Mouse (Mus musculus): ENCODE measurements around the gene Prkcb.

Prkcb gene

GRCm38 (mm10) chr7:122367303-122368007 is 78.9 kb downstream of the Prkcb start:
- DNase-seq (ENCODE audit: low spot score in 2 of 2): no peak

DNA sequence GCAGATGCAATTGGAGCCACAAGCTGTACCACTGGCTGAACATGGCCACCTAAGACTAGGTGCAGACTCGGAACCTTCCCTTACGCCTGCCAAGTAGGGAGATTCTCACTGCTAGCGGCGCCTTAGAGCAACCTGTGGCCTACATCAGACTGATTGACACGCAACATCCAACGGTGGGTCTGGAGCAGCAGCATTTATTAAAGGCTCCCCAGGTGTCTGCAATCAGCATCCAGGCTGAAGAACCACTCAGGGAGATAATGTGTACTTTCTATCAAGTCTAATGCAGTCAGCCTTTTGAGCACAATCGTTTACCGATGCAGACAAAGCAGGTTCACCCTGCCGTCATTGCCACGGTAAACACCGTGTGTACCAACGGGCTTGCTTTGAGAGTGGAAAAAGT is 81.9 kb downstream of the Prkcb start:
- DNase-seq (ENCODE audit: low spot score in 2 of 2): no peak

- DNase-seq (ENCODE audit: low spot score in 2 of 2): no peak
Measured at GRCm38 (mm10) chr7:122371947-122372346, 83.4 kb downstream of the Prkcb start.

GRCm38 (mm10) chr7:122372349-122372748 is 83.8 kb downstream of the Prkcb start:
- DNase-seq (ENCODE audit: low spot score in 2 of 2): no peak

DNA sequence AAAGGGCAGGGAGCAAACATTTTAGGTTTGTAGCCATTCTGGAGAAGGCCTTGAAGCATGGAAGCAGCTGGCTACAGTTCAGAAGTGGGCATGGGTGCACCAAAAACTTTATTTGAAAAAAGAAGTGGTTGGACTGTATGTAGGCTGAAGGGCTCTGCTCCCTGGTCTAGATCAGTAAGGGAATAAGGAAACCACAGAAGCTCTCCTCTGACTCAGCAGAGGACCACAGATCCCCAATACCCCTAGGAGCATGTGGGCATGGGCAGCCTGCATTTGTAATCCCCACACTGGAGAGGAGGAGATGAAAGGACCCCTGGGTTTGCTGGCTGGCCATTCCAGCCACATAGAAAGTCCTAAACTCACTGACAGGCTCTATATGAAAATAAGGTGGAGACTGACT is 88.3 kb downstream of the Prkcb start:
- no peak for DNase-seq (ENCODE audit: low spot score in 2 of 2)

- DNase-seq (ENCODE audit: low spot score in 2 of 2): no peak
Measured at GRCm38 (mm10) chr7:122377967-122378366, 89.4 kb downstream of the Prkcb start.

- DNase-seq (ENCODE audit: low spot score in 2 of 2): no peak
Measured at GRCm38 (mm10) chr7:122378473-122378872, 89.9 kb downstream of the Prkcb start.

DNA sequence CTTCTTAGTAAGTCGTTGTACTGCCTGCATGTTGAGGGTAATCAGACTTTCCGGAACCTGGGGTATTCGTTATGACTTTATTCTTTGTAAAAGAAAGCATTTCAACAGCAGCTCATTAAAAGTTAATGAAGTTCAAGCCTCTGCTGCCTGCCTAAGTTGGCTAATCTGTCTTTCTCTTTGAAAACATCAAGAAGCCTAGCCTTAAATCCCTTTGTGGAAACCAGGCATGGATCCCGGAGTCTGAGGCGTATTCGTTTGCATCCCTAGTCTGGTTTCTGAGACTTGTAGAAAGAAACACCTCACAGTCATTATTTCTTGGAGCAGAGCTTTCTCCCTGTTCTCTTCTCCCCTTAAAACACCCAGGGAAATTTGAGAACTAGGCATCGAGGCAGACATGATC is 90.7 kb downstream of the Prkcb start:
- DNase-seq (ENCODE audit: low spot score in 2 of 2): no peak

GRCm38 (mm10) chr7:122380336-122381130 is 92.0 kb downstream of the Prkcb start:
- no peak for DNase-seq (ENCODE audit: low spot score in 2 of 2)

DNA sequence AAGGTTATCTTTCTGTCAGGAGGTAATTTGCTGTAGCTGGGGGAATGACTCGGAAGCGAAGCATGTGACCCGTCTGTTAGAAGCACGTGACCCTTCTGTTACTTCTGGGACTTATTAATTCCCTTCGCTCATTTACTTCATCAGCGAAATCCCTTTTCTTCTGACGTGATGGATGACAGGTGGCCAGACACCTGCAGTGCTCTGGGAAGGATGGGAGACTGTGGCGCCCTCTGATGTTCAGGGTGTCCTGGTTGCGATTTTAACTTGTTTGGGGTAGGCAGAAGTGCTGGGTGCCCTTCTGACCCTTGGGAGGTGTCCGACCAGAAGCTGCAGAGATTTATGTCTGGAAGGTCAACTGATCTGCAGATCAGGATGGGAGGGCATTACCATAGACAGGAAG is 93.0 kb downstream of the Prkcb start:
- DNase-seq (ENCODE audit: low spot score in 2 of 2): no peak

DNA sequence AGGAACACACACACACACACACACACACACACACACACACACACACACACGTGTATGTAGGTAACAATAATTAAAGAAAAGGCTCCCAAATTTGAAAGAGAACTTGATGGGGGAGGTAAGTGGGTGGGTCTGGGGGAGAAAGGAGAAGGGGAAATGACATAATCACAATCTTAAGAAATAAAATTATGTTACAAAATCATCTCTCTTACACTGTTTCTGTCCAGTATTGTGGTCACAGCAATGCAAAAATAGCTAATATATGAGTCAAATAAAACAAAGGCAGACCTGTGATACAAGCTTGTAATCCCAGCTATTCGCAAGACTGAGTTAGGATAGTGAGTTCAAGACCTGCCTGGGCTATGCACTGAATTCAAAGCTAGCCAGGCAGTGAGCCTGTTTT is 94.7 kb downstream of the Prkcb start:
- no peak for DNase-seq (ENCODE audit: low spot score in 2 of 2)

- no peak for DNase-seq (ENCODE audit: low spot score in 2 of 2)
Measured at GRCm38 (mm10) chr7:122384891-122385290, 96.3 kb downstream of the Prkcb start.

GRCm38 (mm10) chr7:122386567-122386966 is 98.0 kb downstream of the Prkcb start:
- DNase-seq (ENCODE audit: low spot score in 2 of 2): no peak

- no peak for DNase-seq (ENCODE audit: low spot score in 2 of 2)
Measured at GRCm38 (mm10) chr7:122387896-122388295, 99.3 kb downstream of the Prkcb start.

DNA sequence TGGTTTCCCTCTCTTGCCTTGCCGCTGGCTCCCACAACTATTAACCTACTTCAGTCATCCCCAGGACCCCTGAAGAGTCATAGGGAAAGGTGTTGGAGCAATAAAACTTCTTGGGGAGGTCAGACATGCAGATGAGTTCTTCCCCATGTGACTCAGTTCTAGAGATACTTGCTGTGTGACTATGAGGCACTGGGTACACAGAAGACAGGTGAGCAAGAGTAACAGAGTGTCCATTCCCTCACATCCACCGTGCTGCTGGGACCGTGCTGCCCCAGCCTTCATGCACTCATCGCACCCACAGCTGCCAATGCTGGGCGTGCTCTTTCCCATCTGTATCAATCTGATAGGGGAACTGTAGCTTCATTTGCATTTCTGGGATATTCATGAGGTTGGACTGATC is 100.3 kb downstream of the Prkcb start:
- no peak for DNase-seq (ENCODE audit: low spot score in 2 of 2)

DNA sequence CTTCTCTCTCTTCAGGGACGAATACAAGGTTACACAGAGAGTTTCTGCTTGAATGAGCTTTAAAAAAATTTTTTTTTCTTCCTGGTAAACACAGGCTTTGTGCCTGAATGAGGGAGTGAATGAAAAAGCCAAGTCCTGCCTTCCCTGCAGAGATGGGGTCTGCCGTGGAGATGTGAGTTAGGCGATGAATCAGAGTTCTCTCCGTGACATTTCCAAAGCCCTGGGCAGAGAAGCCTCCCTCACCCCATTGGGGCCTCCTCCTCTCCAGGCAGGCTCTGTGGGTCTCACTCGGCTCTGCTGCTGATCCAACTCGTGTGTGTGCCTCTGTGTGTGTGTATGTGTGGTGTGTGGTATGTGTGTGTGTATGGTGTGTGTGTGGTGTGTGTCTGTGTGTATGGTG is 101.1 kb downstream of the Prkcb start:
- DNase-seq (ENCODE audit: low spot score in 2 of 2): no peak

DNA sequence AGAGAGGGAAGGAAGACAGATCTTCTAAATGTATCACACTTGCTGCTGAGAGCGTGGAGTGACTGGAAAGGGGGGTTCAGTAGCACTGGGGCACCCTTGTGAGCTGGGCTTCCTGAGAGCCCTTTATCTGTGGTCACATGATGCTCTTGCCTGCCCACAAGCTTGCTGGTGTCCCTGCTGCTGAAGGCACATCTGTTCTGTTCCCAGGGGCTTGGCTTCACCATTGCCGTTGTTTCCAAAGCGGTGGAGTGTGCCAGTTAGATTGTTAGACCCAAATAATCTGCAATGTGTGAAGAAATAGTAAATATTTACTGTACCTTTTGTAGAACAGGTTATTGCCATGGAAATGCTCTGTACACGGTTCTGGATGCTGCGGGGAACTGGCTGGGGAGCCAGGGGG is 101.6 kb downstream of the Prkcb start:
- DNase-seq (ENCODE audit: low spot score in 2 of 2): no peak

GRCm38 (mm10) chr7:122390683-122391082 is 102.1 kb downstream of the Prkcb start:
- no peak for DNase-seq (ENCODE audit: low spot score in 2 of 2)

GRCm38 (mm10) chr7:122391382-122391781 is 102.8 kb downstream of the Prkcb start:
- DNase-seq (ENCODE audit: low spot score in 2 of 2): no peak

- no peak for DNase-seq (ENCODE audit: low spot score in 2 of 2)
Measured at GRCm38 (mm10) chr7:122393964-122394363, 105.4 kb downstream of the Prkcb start.

DNA sequence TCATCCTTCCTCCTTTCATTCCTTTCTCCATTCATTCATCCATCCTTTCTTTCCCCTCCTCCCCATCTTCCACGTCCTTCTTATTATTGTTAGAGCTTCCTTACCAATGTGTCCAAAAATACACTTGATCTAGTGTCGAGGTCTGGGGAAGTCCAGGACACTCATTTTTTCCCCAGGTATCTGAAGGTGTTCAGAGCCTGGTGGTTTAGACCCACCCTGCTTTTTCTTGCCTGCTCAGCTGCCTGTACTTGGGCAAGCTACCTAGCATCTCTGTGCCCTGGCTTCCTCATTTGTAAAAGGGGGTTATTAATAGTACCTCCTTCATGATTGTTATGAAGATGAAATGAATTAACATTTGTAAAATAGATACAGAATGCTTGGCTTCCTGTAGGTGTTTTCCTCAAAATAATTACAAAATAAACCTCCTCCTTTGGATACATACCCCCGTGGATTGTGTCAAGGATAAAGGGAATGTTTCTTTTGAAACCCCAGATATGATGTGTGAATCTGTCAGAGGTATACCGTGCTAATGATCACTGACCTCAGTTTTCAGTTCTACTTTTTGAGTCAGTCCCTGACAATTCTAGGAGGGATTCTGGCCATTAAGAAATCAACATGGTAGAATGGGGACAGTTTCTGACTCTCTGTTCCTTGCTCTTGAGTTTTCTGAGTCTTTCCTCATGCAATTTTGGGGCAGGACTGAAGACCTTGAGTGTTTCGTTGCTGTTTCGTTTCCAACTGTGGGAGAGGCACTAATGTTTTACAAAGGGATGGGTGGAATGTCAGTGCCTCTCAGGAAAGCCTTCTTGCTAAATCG is 106.8 kb downstream of the Prkcb start:
- DNase-seq (ENCODE audit: low spot score in 2 of 2): no peak

DNA sequence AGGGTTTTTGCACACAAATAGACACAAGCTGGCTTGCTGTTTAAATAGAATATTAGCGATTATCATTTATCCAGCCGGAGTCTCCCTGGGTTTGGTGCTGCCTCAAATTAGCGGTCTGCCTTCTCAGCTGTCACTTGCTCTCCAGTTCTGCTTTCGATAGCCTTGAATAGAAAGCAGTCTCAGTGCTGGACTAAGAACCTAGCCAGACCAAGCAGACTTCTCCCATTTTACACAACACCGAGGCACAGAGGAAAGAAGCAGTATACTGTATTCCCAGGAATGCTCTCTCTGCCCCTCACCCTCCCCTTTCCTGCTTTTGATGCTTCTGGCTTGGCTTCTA is 107.4 kb downstream of the Prkcb start:
- DNase-seq (ENCODE audit: low spot score in 2 of 2): no peak

DNA sequence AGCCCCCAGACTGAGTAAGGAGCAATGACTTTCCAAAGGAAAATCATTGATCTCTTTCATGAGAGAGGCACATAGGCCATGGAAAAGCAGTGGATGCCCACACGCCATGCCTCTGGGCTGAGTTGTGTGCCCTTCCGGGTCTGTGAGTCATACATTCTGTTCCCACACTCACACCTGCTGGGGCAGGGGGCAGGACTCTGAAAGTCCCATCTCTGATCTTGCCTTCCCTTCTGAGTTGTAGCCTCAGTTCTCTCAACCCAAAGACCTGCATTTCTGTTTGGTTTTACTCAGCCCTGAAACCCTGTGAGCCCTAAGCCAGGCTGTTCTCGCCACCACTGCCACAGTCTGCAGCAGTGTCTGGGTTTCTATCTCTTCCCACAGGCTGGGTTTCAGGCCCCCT is 109.1 kb downstream of the Prkcb start:
- DNase-seq (ENCODE audit: low spot score in 2 of 2): no peak

All from urinary bladder, postnatal 4 days (tissue).